Mouse (Mus musculus) gastrocnemius, postnatal 36 days (tissue): Measurements from ENCODE around the gene Arid5b. TPM values are rescaled to one million over a fixed set of nuclear protein-coding genes. Genes with fewer than 3 reads are reported as not detected.

Experiments
- DNase-seq, 2 experiments: peaks; one replicate each; pipeline ENCODE4 v3.0.0; 2022
- intact Hi-C: fragments of 180-260 bp; cut with DNase I; formaldehyde crosslinking; loops from one replicate; pipeline ENCODE4 v1.15.1; 2025
- long read RNA-seq, 2 experiments: library from polyadenylated mRNA; stranded (forward); transcript quantifications; one replicate each; pipeline ENCODE4 v2.0.0; 2021
- total RNA-seq, 2 experiments: library from RNA; stranded (reverse); gene quantifications; 2 replicates each; pipeline ENCODE4 v1.2.3; 2021

The Arid5b gene
- 10 to 100 TPM; 13.9 to 17.6 TPM for total RNA-seq
- long read RNA-seq, experiment 1, partial matches to known transcripts: 0 of 1 reads
- long read RNA-seq, experiment 1, other reads (novel, unspliced or antisense): 1 of 1 reads
- long read RNA-seq, experiment 2, partial matches to known transcripts: 0 of 2 reads
- long read RNA-seq, experiment 2, other reads (novel, unspliced or antisense): 2 of 2 reads

DNA sequence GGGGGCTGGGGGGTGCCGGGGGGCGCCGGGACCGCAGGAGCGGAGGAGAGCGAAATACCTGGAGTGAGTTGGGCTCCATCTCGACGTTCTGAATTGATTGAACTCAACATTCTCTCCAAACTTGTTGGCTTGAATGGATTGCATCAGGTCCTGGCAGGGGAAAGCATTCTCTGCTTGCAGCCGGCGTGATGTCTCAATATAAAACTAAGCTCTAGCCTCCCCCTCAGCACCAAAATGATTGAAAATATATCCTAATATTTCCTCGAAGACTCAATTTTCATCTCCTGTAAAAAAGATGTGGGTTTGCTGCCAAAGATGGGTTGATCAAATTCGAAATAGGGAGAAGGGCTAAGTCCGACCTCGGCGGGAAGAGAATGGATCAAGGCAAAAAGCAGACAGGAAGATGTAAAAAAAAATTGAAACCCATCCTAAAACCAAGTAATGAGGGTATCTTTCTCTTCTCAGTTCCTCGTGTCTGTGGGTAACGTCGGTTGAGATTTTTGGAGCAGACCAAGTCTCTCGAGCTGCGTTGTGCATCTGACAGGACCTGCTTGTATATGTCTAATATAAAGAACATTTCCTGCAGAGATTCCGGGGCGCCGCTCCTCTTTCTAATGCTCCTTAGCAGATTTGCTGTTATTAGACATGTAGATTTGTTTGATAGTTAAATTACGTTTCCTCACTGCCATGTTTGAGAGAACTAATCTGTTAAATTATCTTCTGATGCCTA, at the start of gene Arid5b:
Gene Arid5b, minus strand, starts transcription at position 109 of the 730 bp plus-strand sequence.
- intact Hi-C loops: loop anchor here (5.0 kb wide), 1 partner anchor 74 kb away; no protein-coding TSS in a partner anchor

DNA sequence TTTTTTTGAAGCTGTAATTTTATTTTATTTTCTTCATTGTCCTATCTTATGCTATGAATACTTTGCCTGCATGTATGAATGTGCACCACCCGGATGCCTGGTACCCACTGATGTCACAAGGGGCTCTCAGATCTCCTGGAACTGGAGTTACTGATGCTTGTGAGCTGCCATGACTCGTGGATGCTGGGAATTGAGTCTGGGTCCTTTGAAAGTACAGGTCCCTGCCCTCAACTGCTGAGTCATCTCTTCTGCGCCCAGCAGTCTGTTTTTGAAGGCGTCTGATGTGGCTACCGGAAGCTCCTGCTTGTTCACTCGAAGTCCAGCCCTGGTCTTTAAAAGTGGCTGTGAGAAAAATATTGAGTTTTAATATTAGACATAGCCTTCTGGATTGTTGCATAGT, 46.8 kb upstream of the Arid5b start:
- DNase-seq: no peak
- intact Hi-C loops: no loop called here

More for the DNA sequence above, at the start of gene Arid5b:
- peak; percentile 12 to 31 for DNase-seq

GRCm38 (mm10) chr10:68324061-68324460, 45.5 kb upstream of the Arid5b start:
- intact Hi-C loops: no loop called here
- no peak for DNase-seq

- no peak for DNase-seq
- intact Hi-C loops: no loop called here
Measured at GRCm38 (mm10) chr10:68323167-68323566, 44.6 kb upstream of the Arid5b start.

- intact Hi-C loops: no loop called here
- no peak for DNase-seq
Measured at GRCm38 (mm10) chr10:68320986-68321385, 42.4 kb upstream of the Arid5b start.

DNA sequence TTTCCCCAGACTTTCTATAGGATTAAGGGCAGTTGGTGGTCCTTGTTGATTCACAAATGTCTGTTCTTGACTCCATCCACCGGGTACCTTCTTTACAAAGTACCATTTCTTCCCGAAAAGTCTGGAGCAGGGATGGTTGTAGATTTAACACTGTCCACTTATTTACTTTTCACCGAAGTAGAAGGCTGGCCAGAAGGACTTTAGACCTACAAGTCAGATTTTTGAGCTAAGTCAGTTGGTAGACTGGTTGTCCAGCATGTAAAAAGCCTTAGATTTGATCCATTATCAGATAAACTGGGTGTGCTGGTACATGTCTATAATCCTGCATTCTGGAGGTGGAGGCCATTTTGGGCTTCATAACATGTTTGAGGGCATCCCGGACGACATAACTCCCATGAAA, 42.0 kb upstream of the Arid5b start:
- intact Hi-C loops: no loop called here

GRCm38 (mm10) chr10:68319438-68319837, 40.9 kb upstream of the Arid5b start:
- intact Hi-C loops: no loop called here
- no peak for DNase-seq

More for the DNA sequence above, 42.0 kb upstream of the Arid5b start:
- DNase-seq: no peak

DNA sequence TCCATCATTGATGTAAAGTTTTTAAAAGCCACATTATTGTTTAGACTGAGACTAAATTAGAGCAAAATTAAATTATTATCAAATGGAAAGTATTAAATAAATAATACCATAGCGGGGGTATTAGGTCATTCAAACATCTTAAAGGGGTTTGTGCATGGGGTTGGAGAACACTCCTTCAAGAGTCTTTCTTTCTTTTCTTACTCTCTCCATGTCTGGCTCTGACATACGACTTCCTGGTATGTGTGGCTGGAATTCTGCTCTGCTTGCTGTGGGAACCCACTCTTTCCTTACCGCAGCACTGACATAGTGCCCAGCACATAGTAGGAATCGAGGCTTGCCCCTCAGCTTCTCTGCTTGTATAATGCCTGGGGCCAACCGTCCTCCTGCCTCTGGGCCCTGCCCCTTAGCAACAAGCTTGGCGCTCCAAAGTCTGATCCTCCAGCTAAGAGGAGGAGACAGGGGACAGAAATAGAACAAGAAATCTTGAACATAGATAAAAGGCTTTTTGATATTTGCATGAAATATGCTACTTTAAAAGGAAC, 40.0 kb upstream of the Arid5b start:
- no peak for DNase-seq
- intact Hi-C loops: no loop called here

- intact Hi-C loops: no loop called here
- DNase-seq: no peak
Measured at GRCm38 (mm10) chr10:68312734-68313133, 34.2 kb upstream of the Arid5b start.

DNA sequence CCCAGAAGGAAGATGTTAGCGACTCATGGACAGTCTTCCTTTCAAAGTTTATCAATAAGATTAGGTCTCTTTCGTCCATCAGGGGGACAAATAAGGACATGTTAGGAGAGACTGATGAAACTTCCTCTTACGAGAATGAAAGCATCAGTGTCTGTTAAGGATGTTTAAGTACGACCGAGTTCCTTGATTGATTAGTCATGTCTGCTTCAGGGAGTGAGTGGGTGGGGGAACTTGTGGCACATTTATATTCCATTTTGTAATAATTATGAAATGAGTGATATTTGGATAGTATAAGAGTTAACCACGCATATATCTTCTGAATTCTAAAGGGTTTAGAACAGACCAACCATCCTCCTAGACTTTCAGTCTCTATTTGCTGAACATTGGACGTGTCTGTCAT, 22.5 kb upstream of the Arid5b start:
- intact Hi-C loops: no loop called here
- DNase-seq: no peak

GRCm38 (mm10) chr10:68289465-68289864, 10.9 kb upstream of the Arid5b start:
- intact Hi-C loops: no loop called here

DNA sequence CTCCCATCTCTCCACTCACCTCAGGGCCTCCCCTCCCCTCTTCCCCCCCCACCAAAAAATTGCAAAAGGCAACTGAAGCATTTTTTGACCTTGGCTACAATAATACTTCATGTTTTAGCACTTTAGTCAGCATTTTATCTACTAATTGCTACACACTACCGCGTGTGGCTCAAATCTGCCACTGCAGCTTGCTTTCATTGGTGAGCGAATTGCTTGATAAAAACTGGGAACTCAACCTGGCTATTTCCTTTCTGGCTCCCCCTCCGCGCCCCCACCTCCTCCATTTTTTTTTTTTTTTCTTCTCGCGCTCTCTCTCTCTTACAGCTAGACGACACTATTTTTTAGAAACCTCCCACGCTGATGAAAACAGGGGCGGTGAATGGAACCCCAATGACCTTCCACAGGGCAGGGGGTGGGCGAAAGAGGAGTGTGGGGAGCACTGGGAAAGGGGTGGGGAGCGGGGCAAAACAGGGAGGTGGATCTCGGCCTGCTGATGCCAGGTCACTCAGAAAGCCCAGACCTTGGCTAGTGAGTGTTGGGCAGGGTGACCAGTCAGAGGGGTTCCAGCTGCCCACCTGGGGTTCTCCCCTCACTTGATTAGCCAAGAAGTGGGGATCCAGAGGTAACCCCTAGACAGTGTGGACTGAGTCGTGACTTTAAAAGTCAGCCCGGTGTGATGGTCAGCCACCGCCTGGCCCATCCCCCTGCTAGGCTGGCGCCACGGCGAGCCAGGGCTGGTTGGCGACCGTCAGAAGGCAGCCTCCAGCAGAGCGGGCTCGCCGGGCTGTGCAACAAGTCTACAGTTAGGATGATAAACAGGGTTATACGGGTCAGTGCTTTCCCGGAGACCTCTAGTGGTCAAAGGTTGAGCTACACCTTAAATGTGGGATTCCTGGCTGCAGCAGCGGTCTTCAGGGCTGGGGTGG, 4.2 kb upstream of the Arid5b start:
- intact Hi-C loops: loop anchor here (5.0 kb wide), 3 partner anchors 135 to 410 kb away; no protein-coding TSS in a partner anchor
- DNase-seq: peak; percentile 73 to 75

More at GRCm38 (mm10) chr10:68289465-68289864, 10.9 kb upstream of the Arid5b start:
- DNase-seq: no peak

DNA sequence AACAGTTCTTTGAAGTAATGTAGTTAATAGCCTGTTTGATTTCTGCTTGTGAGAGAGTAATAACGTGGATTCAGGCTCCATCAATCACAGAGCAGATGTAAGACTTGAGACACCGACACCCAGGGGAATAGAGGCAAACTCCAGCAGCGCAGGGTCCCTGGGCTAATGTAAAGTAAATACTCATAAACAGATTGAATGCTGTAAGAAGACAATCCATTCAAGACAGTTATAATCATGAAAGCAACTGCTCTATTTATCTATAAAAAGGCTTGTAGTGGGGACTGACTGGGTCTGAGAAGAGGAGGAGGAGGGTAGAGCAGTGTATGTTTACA, 3.2 kb upstream of the Arid5b start:
- intact Hi-C loops: loop anchor here (5.0 kb wide), 3 partner anchors 134 to 409 kb away; no protein-coding TSS in a partner anchor
- DNase-seq: no peak

GRCm38 (mm10) chr10:68281076-68281774, 2.7 kb upstream of the Arid5b start:
- intact Hi-C loops: loop anchor here (5.0 kb wide), 3 partner anchors 134 to 409 kb away; no protein-coding TSS in a partner anchor
- no peak for DNase-seq

GRCm38 (mm10) chr10:68279516-68280501, 1.3 kb upstream of the Arid5b start:
- intact Hi-C loops: loop anchor here (5.0 kb wide), 4 partner anchors 72 to 408 kb away; no protein-coding TSS in a partner anchor
- DNase-seq: peak; percentile 49 to 63

DNA sequence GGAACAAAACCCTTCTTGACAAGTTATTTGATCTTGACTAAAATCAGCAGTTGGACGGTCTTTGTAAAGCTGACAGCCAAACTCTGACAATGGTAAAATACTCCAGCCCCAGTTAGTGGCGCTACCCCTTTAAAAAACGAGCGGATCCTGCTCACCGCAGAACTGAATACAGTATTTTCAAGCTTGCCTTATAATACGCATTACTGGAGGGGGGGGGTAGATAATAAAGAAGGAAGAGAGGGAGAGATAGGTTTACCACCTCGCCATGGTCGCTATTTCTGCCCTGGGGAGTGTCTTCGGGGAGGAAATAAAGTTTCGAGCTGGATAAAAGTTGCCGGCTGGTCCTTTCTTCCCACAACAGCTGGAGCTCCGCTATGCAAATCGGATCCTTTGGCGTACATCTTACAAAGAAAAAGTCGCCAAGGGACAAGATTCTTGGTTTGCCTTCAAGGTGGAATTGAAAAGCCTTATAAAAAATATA, 829 bp downstream of the Arid5b start:
- DNase-seq: peak in 1 of 2 experiments; percentile 25
- intact Hi-C loops: loop anchor here (5.0 kb wide), 1 partner anchor 75 kb away; no protein-coding TSS in a partner anchor

DNA sequence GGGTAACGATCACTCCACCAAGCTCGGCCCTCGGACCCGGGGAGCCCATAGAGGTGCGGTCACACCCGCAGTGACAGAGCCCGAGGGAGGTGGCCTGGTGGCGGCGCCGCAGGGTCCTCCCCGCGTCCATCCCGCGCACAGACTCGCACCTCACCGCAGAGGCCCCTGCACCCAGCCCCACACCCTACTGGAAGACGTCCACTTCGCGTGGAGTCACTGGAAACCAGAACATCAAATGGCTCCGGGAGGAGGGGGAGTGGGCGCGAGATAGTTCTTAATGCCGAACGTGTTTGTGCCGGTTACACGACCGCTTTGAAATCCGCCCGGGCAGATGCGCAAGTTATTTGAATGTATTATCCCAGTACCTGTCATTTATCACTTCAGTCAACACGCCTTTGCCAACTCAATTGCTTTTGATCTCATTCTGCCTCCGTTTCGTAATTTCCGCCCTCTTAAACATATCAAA, 1.5 kb downstream of the Arid5b start:
- peak; percentile 27 to 63 for DNase-seq
- intact Hi-C loops: loop anchor here (5.0 kb wide), 1 partner anchor 75 kb away; no protein-coding TSS in a partner anchor

DNA sequence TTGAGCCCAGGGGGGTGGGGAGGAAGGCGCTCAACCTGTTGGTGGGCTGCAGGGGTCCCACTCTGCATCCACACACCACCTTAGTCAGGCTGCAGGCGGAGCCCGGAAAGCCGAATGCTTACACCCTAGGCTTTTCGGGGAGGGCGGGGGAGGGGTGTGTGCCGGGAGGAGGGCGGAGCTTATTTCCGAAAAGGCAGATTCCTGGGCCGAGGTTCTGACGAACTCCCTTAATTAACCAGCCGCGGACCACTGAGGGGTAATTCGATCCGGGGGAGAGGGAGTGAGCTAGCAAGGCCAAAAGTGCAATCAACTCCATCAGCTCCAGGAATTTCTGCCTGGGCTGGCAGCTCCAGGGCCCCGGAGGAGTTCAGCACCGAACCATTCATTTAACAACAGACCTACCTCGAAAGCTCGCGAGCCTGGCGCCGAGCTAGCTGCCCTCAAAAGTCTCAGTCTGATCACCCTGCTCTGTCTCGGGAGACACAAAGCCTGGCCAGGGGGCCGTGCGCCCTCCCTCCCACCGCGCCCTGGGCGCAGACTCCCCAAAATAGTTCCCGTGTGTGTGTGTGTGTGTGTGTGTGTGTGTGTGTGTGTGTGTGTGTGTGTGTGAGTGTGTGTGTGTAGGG, 2.1 kb downstream of the Arid5b start:
- intact Hi-C loops: loop anchor here (5.0 kb wide), 1 partner anchor 76 kb away; no protein-coding TSS in a partner anchor
- DNase-seq: peak; percentile 41 to 76
